Mouse (Mus musculus) small intestine, adult 2 months (tissue): ENCODE results near the gene H2afy2.

ENCODE experiments used
- CTCF ChIP-seq: fragments of 200-500 bp; IDR thresholded peaks from 2 replicates; pipeline ENCODE4 v1.5.1; 2012; ENCODE audit warnings: low read depth, mild to moderate bottlenecking, control low read depth, inconsistent platforms, low read length, moderate library complexity, mixed read lengths; ENCODE audit not compliant: insufficient replicate concordance, insufficient read length; ENCODE audit errors: extremely low read depth
- POLR2A ChIP-seq: fragments of 200-500 bp; IDR thresholded peaks from 2 replicates; pipeline ENCODE4 v1.6.1; 2012; ENCODE audit warnings: low read depth, mild to moderate bottlenecking, control low read depth, inconsistent platforms, low read length, moderate library complexity

DNA sequence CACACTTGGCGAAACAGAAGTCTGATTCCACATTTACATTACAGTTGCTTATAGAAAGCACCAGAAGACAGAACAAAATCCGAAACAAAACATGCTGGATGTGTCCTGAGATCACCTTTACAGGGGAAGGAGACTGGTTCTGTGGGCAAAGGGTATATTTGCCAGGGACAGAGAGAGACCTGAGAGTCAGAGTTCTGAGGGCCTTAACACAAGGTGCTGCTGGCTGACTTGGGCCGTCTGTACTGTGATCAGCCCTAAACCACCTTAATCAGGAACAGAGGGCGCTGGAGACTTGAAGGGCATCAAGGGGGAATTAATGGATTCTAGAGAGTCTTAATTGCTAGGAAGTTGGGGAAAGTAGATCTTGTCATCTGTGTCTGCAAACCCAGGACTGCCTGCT is 90.4 kb downstream of the H2afy2 start:
- TF ChIP-seq POLR2A, result no peak
- TF ChIP-seq CTCF, result no peak
